Mouse (Mus musculus) layer of hippocampus, adult 2 months (tissue): ENCODE results near the gene Abcd1. TPM values are rescaled to one million over a fixed set of nuclear protein-coding genes. Genes with fewer than 3 reads are reported as not detected.
"Not testable (repeated sequence)": the region's sequence is repeated elsewhere in the genome, so short reads cannot be mapped to it uniquely, and the experiment has no call there.

Source experiments
- DNase-seq, 2 experiments: peaks; one replicate each; pipeline ENCODE4 v3.0.0; 2022; ENCODE audit warnings: low spot score in 2 of 2
- H3K27ac ChIP-seq: fragments of 200-600 bp; 2 replicates; pipeline ENCODE4 v1.8.1; 2022
- H3K4me3 ChIP-seq: fragments of 200-600 bp; 2 replicates; pipeline ENCODE4 v1.8.1; 2022; ENCODE audit warnings: mild to moderate bottlenecking
- CTCF ChIP-seq: fragments of 200-600 bp; conservative IDR thresholded peaks from 2 replicates; pipeline ENCODE4 v1.8.1; 2022; ENCODE audit warnings: antibody characterized with exemption, mild to moderate bottlenecking, moderate library complexity
- total RNA-seq, 2 experiments: library from RNA; stranded (reverse); gene quantifications; 2 replicates each; pipeline ENCODE4 v1.2.3; 2021

The Abcd1 gene
- total RNA-seq, 2 experiments from 2014 or later = 11.2 to 11.8 TPM

DNA sequence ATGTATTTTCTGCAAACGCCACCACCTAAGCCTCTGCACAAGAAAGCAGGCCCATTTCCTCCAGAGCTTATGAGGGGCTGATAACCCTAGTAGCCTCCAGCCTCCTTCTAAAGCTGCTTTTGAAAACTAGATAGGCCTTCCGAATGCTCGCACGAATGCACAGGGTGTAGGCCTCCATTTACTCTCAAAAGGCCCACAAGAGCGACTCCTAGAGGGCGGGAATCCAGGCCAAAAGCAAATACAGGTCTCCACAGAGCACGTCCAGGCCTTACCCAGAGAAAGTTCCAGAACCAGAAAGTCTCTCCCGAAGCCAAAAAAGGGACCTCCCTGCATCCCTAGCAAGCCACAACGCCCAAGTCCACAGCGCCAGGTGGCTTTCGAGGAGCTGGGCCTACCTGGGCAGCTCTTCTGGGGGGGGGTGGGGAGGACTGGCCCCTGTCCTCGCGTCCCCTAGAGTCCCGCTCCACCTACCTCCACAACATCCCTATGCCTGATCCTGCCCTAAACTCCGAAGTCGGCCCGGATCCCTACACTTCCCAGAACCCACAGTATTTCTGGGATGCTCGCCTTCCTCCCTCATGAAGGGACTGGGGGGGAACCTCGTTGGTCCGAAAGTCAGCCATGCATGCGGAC lies 805 bp upstream of the Abcd1 start:
- Histone ChIP-seq H3K4me3 (peak overlapping the region; percentile 59), H3K27ac (peak overlapping the region; percentile 91; the same call in 1 of the 2 replicates)
- peak in 1 of 2 experiments; percentile 11 for DNase-seq
- TF ChIP-seq CTCF = peak; percentile 42

DNA sequence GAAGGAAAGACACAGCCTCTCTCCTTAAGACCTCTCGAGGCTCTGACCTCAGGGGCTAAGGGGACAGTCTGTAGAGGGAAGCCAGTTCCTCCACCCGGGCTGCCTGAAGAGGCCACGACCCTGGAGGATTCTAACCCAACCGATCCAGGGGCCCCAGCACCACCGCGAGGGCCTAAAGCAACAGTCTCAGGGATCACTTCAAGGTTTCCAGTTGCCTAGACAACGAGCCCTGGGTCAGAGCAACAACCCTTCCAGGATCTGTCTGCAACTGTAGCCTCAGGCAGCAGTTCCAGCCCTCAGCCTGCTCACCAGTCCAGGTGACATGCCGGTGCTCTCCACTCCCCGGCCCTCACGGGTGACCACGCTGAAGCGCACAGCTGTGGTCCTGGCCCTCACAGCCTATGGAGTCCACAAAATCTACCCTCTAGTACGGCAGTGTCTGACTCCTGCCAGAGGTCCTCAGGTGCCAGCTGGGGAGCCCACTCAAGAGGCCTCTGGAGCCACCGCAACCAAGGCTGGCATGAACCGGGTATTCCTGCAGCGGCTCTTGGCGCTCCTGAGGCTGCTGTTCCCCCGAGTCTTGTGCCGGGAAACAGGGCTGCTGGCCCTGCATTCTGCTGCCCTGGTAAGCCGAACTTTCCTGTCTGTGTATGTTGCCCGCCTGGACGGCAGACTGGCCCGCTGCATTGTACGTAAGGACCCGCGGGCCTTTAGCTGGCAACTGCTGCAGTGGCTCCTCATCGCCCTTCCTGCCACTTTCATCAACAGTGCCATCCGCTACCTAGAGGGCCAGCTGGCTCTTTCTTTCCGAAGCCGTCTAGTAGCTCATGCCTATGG lies 530 bp downstream of the Abcd1 start:
- no peak for DNase-seq
- no peak for TF ChIP-seq CTCF

GRCm38 (mm10) chrX:73717667-73718066 lies 1.3 kb downstream of the Abcd1 start:
- Histone ChIP-seq H3K4me3 (peak overlapping the region; percentile 59), H3K27ac (peak overlapping the region; percentile 91)
- DNase-seq = no peak
- no peak for TF ChIP-seq CTCF

More for the DNA sequence above, 530 bp downstream of the Abcd1 start:
- peak overlapping the region; percentile 91 for H3K27ac ChIP-seq
- peak overlapping the region; percentile 59 for H3K4me3 ChIP-seq

GRCm38 (mm10) chrX:73718271-73718670 lies 1.9 kb downstream of the Abcd1 start:
- TF ChIP-seq CTCF = no peak
- no peak for DNase-seq
- H3K4me3 ChIP-seq = no peak overlapping the region; the same call in 1 of the 2 replicates
- peak overlapping the region; percentile 36; the same call in 1 of the 2 replicates for H3K27ac ChIP-seq

DNA sequence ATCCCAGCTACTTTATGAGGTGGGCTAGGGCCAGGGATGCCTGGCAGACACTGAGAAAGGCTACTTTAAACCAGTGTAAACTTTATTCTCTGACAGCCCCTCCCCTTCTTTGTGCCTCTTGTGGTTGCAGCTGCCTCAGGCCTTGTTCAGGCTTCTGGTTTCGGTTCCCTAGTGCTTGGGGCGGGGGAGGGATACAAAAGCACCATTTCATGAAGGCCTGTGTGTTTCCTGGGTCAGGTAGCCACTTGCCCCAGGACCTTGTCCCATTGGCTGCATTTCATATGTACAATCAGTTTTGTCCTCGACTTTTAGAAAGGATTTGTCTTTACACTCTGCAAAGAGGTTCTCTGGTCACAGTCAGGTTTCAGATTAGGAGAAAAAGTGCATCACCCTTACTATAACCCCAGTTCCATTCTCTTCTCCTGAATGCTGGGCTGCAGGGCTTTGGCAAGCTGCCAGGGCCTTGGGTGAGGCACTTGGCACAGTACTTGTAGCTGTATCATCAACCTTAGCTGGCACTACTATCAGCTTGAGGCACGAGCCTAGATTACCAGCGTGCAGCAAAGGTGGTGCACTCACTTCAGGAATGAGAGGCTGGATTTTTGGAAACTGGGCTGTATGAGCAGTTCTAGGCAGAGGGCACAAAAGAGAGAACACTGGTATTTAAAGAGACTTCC lies 2.4 kb downstream of the Abcd1 start:
- H3K4me3 ChIP-seq = no peak overlapping the region; the same call in 1 of the 2 replicates
- peak overlapping the region; percentile 36; the same call in 1 of the 2 replicates for H3K27ac ChIP-seq
- TF ChIP-seq CTCF = no peak
- DNase-seq = no peak

GRCm38 (mm10) chrX:73730908-73731307 lies 14.5 kb downstream of the Abcd1 start:
- no peak for TF ChIP-seq CTCF
- no peak for DNase-seq
- no peak overlapping the region for H3K4me3 ChIP-seq
- H3K27ac ChIP-seq = no peak overlapping the region

DNA sequence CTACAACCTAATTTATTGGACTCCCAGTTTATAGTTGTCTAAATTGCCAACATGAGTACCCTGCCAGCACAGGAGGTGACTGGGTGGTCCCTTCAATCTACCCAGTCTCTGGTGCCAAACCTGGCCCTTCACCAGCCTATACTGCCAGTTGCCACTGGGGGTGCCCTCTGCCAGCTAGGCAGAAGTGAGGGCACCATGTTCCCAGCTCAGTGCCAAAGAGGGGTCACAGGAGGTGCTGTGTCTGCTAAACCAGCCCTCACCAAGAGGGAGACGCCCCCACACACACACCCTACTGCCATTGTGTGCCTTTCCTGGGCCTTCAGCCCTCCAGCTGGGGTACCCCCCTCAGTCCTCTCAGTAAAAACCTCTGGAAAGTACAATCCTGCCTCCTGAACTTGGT lies 21.8 kb downstream of the Abcd1 start:
- no peak for DNase-seq
- no peak overlapping the region for H3K4me3 ChIP-seq
- H3K27ac ChIP-seq = no peak overlapping the region
- TF ChIP-seq CTCF = peak; percentile 59

DNA sequence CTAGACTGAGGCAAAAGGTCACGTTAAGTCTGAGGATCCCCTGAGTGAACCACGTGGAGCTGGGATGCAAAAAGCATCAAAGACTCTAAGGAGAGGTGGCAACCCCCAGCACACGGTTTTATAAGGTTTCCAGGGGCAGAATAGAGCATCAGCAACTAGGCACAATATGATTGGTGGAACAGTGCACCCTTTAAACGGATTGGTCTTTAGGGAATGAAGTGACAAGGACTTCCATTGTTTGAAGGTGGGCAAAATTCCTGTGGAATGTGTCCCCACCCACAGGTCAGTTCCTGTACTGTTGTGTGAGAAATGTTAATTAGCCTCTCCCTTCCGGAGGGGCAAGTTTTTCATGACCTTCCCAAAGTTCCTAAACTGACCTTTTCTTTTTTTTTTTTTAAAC lies 22.8 kb downstream of the Abcd1 start:
- no peak for TF ChIP-seq CTCF

DNA sequence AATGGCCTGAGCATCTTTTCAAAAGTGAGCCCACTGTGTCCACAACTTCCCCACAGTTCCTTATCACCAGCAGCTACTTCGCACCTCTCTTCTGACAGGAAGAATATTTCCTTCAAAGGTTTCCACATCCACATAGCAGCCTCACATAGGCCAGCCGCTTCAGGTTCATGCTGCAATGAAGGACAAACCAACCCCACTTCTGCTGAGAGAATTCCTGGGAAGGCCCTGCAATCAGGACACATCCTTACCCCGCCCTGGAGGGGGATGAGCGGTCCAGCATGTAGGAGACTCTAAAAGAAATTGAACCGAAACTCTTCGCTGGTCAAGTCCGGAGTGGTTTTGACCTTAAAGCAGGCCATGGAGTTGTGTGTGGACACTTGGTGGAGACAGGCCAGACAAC lies 23.4 kb downstream of the Abcd1 start:
- not testable (repeated sequence) for H3K27ac ChIP-seq, DNase-seq, H3K4me3 ChIP-seq

More for the DNA sequence above, 22.8 kb downstream of the Abcd1 start:
- no peak for DNase-seq
- H3K27ac ChIP-seq = no peak overlapping the region
- H3K4me3 ChIP-seq = no peak overlapping the region

GRCm38 (mm10) chrX:73744774-73745481 lies 28.5 kb downstream of the Abcd1 start:
- no peak for TF ChIP-seq CTCF
- Histone ChIP-seq H3K4me3 (no peak overlapping the region), H3K27ac (no peak overlapping the region)
- DNase-seq = no peak

DNA sequence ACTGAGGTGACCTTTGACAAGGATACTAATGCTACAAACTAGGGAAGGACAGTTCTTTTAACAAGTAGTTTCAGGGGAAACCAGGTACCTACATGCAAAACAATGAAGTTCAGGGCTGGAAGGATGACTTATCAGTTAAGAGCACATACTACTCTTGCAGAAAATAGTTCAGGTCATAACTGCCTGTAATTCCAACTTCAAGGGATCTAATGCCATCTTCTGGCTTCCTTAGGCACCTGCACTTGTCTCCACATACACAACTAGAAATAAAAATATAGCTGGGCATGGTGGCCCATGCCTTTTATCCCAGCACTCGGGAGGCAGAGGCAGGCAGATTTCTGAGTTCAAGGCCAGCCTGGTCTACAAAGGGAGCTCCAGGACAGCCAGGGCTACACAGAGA lies 32.6 kb downstream of the Abcd1 start:
- no peak overlapping the region for H3K27ac ChIP-seq
- no peak for DNase-seq
- no peak overlapping the region for H3K4me3 ChIP-seq
- TF ChIP-seq CTCF = no peak

DNA sequence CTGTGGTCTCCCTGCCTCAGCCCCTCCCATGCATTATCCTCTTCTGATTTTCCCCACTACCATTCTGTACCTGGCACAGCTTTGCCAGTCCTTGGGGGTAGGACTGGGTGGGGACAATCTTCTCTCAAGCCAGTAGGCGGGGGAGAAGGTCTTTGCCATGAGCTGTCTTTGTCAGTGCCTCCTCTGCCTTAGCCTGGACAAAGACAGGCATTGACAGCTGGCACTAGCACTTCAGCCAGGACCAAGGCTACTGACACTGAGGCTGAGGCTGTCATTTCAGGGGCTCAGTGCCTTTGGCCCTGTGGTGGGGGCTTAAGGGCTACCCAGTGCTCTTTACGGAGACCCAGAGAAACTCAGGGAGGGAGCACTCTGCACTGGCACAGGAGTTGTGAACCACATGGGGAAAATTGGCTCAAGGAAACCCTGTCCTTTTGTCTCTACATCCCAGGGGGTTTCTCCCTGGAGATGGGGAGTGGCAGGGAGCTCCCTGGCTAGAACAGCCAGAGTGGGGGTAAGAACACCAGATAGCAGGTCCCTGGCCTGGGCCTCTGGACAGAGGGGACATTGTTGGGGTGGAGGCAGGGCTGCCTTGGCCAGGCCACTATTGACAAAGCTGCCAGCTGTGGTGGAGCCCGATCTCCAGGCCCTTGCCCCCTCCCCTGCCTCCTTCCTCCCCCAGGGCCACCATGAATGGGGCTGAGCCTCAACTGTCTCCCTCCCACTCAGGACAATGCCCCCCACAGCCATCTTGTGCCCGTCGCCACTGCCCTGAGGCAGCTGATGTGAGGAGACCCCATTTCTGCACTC lies 40.1 kb downstream of the Abcd1 start, which contains the start of gene Plxnb3:
TSS of gene Plxnb3 (plus strand) at position 757 of the 807 bp plus-strand sequence.
- DNase-seq = peak in 1 of 2 experiments; percentile 48
- TF ChIP-seq CTCF = no peak
- Histone ChIP-seq H3K27ac (peak within 1 kb of the TSS; percentile 62), H3K4me3 (peak within 1 kb of the TSS; percentile 22)
